Mouse (Mus musculus) liver, adult (tissue): ENCODE measurements around the gene Olfr968.

Experiments used
- GATA4 ChIP-seq: IDR thresholded peaks from 2 replicates; pipeline ENCODE4 v1.6.1; 2014; ENCODE audit warnings: mild to moderate bottlenecking, low read length; ENCODE audit not compliant: insufficient replicate concordance

Gene Olfr968

DNA sequence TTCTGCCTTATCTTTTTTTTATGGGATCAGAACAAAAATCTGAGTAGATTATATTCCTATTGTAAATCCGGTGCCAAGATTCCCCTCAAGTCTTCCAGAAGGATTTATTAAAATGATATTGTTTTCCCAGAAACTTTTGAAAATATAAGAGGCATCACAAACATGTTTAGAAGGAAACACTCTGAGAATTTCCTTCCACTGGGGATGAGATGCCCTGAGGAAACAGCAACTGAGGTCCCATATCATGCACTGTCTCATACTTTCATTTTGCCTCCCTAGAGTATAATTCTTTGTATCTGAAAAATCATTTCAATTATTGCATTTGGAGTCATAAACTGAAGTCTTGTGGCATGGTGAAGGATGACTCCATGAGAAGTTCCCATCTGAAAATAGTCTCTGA is at the start of gene Olfr968:
TSS of gene Olfr968 (minus strand) at position 101 of the 400 bp plus-strand sequence.
- no peak for TF ChIP-seq GATA4

- TF ChIP-seq GATA4, result no peak
Observed at GRCm38 (mm10) chr9:39808560-39808959, 25.5 kb upstream of the Olfr968 start, which contains the start of gene Olfr970. TSS of gene Olfr970 (plus strand) at chr9:39808860.

- TF ChIP-seq GATA4, result no peak
Observed at GRCm38 (mm10) chr9:39790558-39790957, 7.5 kb upstream of the Olfr968 start, which contains the start of gene Olfr969. TSS of gene Olfr969 (plus strand) at chr9:39790945.

- TF ChIP-seq GATA4, result no peak
Observed at GRCm38 (mm10) chr9:39746428-39746827, 36.6 kb downstream of the Olfr968 start.

GRCm38 (mm10) chr9:39745949-39746348 is 37.1 kb downstream of the Olfr968 start, which contains the start of gene Olfr967:
TSS of gene Olfr967 (plus strand) at chr9:39746249.
- no peak for TF ChIP-seq GATA4

DNA sequence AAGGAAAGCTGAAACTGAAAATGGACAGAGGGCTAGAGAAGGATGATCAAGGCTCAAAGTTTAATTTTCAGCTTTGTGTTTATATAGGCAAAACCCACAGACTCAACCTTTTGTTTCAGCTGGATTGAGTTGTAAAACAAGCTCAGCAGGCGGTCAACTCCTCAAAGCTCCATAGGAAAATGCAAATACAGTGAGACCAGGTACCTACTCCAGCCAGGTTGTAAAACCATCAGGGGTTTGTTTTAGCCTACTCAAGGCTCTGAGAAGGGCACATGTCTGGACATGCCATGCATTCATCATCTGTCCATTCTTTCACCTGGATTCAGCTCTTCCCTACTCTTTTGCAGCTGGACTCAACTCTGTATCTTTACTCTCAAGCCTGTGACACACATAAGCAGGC is 42.3 kb downstream of the Olfr968 start:
- TF ChIP-seq GATA4, result no peak

GRCm38 (mm10) chr9:39730678-39731077 is 52.4 kb downstream of the Olfr968 start, which contains the start of gene Olfr150:
TSS of gene Olfr150 (plus strand) at chr9:39730978.
- no peak for TF ChIP-seq GATA4
